Mouse (Mus musculus): ENCODE measurements around the gene Plcxd3.
"Not testable (repeated sequence)": the region's sequence is repeated elsewhere in the genome, so short reads cannot be mapped to it uniquely, and the experiment has no call there.

Plcxd3 gene

DNA sequence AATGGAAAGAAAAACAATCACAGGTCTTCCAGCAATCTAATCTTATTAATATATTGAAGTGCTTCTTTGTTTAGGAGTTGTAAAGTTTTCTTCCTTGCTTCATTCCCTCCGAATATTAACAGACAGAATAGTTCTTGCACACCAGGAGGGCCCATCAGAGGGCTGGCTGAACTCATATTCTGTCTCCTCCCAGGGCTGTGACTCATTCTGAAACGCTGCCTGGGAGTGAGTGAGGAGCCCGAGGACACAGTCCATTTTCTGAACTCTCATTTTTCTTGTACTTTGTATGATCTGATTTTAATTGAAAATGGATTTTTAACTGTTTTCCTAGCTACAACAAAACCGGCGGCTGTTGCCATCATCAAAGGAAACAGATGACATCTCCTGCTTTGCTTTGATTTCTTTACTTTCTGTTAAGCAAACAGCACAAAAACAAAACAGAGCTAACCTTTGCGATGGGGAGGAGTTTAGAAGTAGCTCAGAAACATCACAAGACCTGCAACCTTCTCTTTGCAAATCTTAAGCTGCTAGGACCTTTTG lies 186.2 kb downstream of the Plcxd3 start:
- peak; percentile 3 for DNase-seq

DNA sequence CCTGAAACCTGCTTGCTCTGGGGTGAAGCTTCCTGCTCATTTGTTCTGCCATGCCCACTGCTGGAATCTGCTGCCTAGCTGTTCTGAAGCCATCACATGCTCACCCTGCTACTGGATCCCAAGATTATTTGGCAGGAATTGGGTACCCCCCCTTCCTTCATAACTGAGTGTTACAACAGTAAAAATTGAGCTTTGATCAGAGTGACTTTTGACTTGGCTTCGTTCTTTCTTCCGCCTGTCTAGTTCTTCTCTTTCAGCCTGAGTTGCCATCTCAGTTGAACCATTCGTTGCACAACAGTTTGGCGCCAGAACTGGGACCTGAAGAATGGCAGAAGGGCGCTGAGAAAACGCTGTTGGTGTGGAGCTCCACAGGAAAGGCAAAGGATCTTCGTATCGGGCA lies 220.2 kb downstream of the Plcxd3 start:
- not testable (repeated sequence) for DNase-seq

DNA sequence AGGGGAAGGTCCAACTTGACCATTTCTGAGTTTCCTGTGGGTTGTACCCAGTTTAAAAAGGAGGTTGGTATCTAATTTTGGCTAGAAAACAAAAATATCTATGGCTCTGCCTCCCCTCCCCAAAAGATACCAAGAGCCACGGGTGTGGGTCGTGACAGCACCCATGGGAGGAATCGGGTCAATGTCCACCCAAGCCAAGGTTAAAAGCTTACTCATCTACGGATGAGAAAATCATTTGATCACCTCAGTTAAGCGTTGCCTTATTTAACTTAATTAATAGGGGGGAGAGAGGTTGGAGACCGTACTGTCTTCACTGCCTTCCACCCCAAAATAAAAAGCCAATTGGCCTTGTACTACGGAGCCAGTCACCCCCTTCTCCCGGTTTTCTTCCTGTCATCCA lies 223.4 kb downstream of the Plcxd3 start:
- not testable (repeated sequence) for DNase-seq

DNA sequence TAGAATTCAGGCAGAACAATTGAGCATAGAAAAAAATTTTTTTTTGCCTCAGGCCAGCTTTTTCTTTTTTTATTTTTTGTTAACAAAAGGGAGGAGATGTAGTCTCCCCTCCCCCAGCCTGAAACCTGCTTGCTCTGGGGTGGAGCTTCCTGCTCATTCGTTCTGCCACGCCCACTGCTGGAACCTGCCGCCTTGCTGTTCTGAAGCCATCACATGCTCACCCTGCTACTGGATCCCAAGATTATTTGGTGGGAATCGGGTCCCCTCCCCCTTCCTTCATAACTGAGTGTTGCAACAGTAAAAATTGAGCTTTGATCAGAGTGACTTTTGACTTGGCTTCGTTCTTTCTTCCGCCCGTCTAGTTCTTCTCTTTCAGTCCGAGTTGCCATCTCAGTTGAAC lies 224.0 kb downstream of the Plcxd3 start:
- not testable (repeated sequence) for DNase-seq

DNA sequence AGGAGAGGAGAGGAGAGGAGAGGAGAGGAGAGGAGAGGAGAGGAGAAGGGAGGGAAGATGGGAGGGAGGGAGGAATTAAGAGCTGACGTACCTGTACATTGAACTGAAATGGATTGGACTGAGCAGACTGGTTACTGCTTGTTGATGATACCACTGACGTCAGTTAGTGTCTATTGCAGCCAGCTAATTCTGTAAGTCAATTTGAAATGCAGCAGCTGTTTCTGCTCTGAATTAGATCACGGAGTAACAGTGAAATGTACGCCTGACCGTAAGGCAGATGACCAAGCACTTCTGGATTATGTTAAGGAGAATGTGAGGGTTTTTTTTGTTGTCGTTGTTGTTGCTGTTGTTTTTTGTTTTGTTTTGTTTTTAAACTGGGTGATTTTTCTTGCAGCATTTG lies 230.3 kb downstream of the Plcxd3 start:
- no peak for DNase-seq
